Mouse (Mus musculus): ENCODE results near the gene Ubtd2. TPM values are rescaled to one million over a fixed set of nuclear protein-coding genes. Genes with fewer than 3 reads are reported as not detected.

Ubtd2 gene
- polyA plus RNA-seq, 1 experiment from 2014 or later: 91.4 TPM

DNA sequence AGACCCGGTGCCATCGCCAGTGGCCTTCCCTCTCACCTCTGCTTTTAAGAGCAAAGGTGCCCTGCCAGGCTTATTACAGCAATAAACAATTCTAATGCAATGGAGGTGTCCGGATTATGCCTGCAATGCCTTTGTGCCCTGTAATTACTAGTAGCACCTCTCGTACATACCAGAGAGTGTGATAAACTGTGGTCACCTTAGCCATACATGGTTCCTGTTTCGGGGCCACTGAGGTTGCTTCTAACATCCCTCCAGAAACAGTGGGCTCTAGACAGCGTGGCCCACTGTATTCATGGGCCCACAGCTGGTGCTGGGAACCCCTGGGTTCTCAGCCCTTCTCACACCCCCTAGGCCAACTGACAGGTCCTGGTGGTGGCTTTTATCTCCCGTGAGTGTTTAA, 27.6 kb upstream of the Ubtd2 start:
- H3K4me3 ChIP-seq (ENCODE audit: low read depth, low read length): no peak overlapping the region
- no peaks in the 10 kb centered on the region for H3K9me3 ChIP-seq (ENCODE audit: control insufficient read depth, low read length)
- WGBS: 58% methylated on average over 7 of the region's 7 CpGs
- peaks cover 8% of the 10 kb centered on the region for H3K36me3 ChIP-seq (ENCODE audit: control insufficient read depth, insufficient read depth, low read length)
- H3K4me2 ChIP-seq (ENCODE audit: low read depth, severe bottlenecking): no peak overlapping the region
- no peaks in the 10 kb centered on the region for H3K27me3 ChIP-seq (ENCODE audit: control insufficient read depth, insufficient read depth, low read length)
- no peak for ATAC-seq (ENCODE audit: insufficient number of reproducible peaks, low FRiP score, low TSS enrichment, low read depth)
- no peaks in the 10 kb centered on the region for H3K4me1 ChIP-seq (ENCODE audit: control insufficient read depth, insufficient read depth, low read length)
- H3K9ac ChIP-seq (ENCODE audit: low read length): no peak overlapping the region
- H3K27ac ChIP-seq (replicated peaks; ENCODE audit: low read depth, low read length): no peak overlapping the region
- no peak for DNase-seq (ENCODE audit: low spot score)

DNA sequence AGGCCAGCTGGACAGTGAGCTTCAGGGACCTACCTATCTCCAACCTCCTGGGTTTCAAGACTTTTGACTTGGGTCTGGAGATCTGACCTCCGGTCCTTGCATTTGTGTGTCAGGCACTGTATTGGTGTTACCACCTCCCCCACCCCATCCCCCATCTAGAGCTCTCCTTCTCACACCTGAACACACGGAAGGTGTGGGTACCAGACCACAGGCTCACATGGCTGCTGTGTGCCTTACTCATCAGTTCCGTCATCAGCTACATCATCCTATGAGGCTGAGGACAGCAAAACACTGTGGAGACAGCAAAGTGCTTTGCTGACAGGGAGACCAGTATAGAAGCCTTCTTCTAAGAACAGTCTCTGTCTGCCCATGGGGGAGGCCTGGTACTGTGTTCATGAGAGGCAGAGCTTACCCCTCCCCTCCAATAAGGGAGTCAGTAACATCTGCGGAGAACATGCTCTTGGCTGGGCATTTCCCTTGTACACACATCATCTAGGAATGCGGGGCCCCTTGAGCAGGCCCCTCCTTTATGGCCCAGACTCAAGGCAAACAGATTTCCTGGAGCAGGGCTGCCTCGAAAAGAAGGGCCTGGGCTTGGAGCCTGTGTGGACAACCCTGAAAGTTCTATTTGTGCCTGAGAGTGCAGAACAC, 19.6 kb upstream of the Ubtd2 start:
- no peaks in the 10 kb centered on the region for H3K9me3 ChIP-seq (ENCODE audit: control insufficient read depth, low read length)
- H3K4me1 ChIP-seq (ENCODE audit: control insufficient read depth, insufficient read depth, low read length): 0 out of 2 replicates have a peak, but pooled peaks cover 3% of the 10 kb centered on the region
- H3K9ac ChIP-seq (ENCODE audit: low read length): no peak overlapping the region
- ATAC-seq (ENCODE audit: insufficient number of reproducible peaks, low FRiP score, low TSS enrichment, low read depth) (0 out of 2 replicates have a peak, but pooled peaks have one; percentile 57), DNase-seq (ENCODE audit: low spot score) (peak; percentile 56)
- no peaks in the 10 kb centered on the region for H3K36me3 ChIP-seq (ENCODE audit: control insufficient read depth, insufficient read depth, low read length)
- no peak overlapping the region; the same call in 1 of the 2 replicates for H3K27ac ChIP-seq (replicated peaks; ENCODE audit: low read depth, low read length)
- H3K4me2 ChIP-seq (ENCODE audit: low read depth, severe bottlenecking): no peak overlapping the region
- H3K4me3 ChIP-seq (ENCODE audit: low read depth, low read length): no peak overlapping the region
- WGBS: 54% methylated on average over 6 of the region's 6 CpGs
- no peaks in the 10 kb centered on the region for H3K27me3 ChIP-seq (ENCODE audit: control insufficient read depth, insufficient read depth, low read length)

DNA sequence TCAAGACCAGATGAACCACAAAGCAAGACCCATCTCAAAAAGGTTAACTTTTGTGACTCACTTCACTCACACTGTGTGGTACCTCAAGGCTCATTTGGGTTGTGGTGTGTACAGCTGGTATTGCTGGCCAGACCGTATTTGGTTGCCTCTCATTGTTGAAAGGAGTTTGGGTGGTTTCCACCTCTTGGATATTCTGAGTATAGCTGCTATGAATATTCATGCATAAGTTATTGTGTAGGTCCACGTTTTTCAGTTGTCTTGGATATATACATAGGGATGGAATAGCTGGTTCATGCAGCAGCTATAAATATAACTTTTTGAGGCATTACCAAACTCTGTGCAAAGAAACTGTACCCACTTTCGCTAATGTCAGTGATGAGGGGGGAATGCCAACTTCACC, 12.6 kb upstream of the Ubtd2 start:
- WGBS: 81% methylated on average over 3 of the region's 3 CpGs
- Histone ChIP-seq H3K27ac (replicated peaks; ENCODE audit: low read depth, low read length) (no peak overlapping the region), H3K9ac (ENCODE audit: low read length) (no peak overlapping the region), H3K36me3 (ENCODE audit: control insufficient read depth, insufficient read depth, low read length) (no peaks in the 10 kb centered on the region), H3K4me1 (ENCODE audit: control insufficient read depth, insufficient read depth, low read length) (no peaks in the 10 kb centered on the region), H3K4me2 (ENCODE audit: low read depth, severe bottlenecking) (no peak overlapping the region), H3K4me3 (ENCODE audit: low read depth, low read length) (no peak overlapping the region), H3K27me3 (ENCODE audit: control insufficient read depth, insufficient read depth, low read length) (no peaks in the 10 kb centered on the region), H3K9me3 (ENCODE audit: control insufficient read depth, low read length) (no peaks in the 10 kb centered on the region)
- ATAC-seq (ENCODE audit: insufficient number of reproducible peaks, low FRiP score, low TSS enrichment, low read depth): no peak
- DNase-seq (ENCODE audit: low spot score): no peak

DNA sequence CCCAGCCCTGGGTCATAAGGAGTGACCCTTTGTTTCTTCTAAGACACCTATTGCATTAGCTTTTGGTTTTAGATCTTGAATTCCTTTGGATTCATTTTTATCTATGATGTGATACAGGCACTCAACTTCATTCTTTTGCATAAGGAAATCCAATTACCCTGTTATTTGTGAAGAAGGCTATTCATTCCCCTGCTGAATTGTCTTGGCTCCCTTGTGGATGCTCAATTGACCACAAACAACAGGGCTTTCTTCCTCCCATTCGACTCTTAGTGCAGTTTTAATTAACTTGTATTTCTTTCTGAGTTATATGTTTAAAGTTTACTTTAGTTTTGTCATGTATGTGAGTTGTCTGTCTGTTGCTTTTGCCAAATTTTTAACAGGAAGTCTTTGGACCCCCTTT, 10.9 kb upstream of the Ubtd2 start:
- Histone ChIP-seq H3K36me3 (ENCODE audit: control insufficient read depth, insufficient read depth, low read length) (no peaks in the 10 kb centered on the region), H3K9ac (ENCODE audit: low read length) (no peak overlapping the region), H3K4me1 (ENCODE audit: control insufficient read depth, insufficient read depth, low read length) (no peaks in the 10 kb centered on the region), H3K27ac (replicated peaks; ENCODE audit: low read depth, low read length) (no peak overlapping the region), H3K4me2 (ENCODE audit: low read depth, severe bottlenecking) (no peak overlapping the region), H3K4me3 (ENCODE audit: low read depth, low read length) (no peak overlapping the region), H3K27me3 (ENCODE audit: control insufficient read depth, insufficient read depth, low read length) (no peaks in the 10 kb centered on the region), H3K9me3 (ENCODE audit: control insufficient read depth, low read length) (no peaks in the 10 kb centered on the region)
- WGBS: 78% methylated on average over 1 of the region's 1 CpGs
- ATAC-seq (ENCODE audit: insufficient number of reproducible peaks, low FRiP score, low TSS enrichment, low read depth) (no peak), DNase-seq (ENCODE audit: low spot score) (no peak)

DNA sequence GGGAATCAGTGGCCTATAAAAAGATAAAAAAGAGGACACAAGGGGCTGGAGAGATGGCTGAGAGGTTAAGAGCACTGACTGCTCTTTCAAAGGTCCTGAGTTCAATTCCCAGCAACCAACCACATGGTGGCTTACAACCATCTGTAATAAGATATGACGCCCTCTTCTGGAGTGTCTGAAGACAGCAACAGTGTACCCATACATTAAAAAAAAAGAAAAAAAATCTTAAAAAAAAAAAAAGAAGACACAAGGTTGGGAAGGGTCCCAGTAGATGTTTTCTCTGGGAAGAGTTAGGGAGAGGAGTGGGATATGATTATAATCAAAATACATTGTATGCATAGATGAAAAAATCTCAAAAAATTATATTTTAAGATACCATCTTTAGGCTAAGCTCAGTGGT, 10.0 kb upstream of the Ubtd2 start:
- Histone ChIP-seq H3K9me3 (ENCODE audit: control insufficient read depth, low read length) (no peaks in the 10 kb centered on the region), H3K9ac (ENCODE audit: low read length) (no peak overlapping the region), H3K27ac (replicated peaks; ENCODE audit: low read depth, low read length) (no peak overlapping the region), H3K36me3 (ENCODE audit: control insufficient read depth, insufficient read depth, low read length) (no peaks in the 10 kb centered on the region), H3K4me2 (ENCODE audit: low read depth, severe bottlenecking) (no peak overlapping the region), H3K4me1 (ENCODE audit: control insufficient read depth, insufficient read depth, low read length) (no peaks in the 10 kb centered on the region), H3K27me3 (ENCODE audit: control insufficient read depth, insufficient read depth, low read length) (no peaks in the 10 kb centered on the region), H3K4me3 (ENCODE audit: low read depth, low read length) (no peak overlapping the region)
- no peak for ATAC-seq (ENCODE audit: insufficient number of reproducible peaks, low FRiP score, low TSS enrichment, low read depth)
- DNase-seq (ENCODE audit: low spot score): no peak
- WGBS: 62% methylated on average over 1 of the region's 1 CpGs

DNA sequence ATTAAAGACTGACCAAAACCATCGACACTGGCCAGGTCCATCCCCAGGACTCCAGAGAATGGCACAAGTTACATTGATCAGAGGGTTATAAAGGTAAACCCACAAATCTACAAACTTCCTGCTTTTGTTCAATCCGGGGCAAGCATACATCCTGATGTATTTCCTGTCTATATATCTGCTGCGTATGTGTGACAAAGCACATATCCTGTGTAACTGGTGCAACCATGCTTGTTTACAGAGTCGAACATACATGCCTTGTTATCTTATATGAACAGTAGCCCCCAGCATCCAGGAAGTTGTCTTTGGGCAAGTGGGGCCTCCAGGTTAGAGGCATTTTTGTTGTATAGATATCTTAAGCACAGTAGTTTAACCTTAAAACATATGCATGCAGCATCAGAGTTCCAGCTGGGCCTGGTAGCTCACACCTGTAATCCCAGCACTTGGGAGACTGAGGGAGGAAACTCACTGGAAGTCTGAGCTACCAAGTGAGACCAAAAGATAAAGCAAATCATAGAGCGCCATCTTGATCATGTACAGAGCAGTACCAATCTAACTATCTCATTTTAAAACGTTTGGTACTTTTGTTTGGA, 9.4 kb upstream of the Ubtd2 start:
- Histone ChIP-seq H3K36me3 (ENCODE audit: control insufficient read depth, insufficient read depth, low read length) (no peaks in the 10 kb centered on the region), H3K9me3 (ENCODE audit: control insufficient read depth, low read length) (no peaks in the 10 kb centered on the region), H3K4me2 (ENCODE audit: low read depth, severe bottlenecking) (no peak overlapping the region), H3K27ac (replicated peaks; ENCODE audit: low read depth, low read length) (no peak overlapping the region), H3K4me3 (ENCODE audit: low read depth, low read length) (no peak overlapping the region), H3K9ac (ENCODE audit: low read length) (no peak overlapping the region), H3K4me1 (ENCODE audit: control insufficient read depth, insufficient read depth, low read length) (no peaks in the 10 kb centered on the region), H3K27me3 (ENCODE audit: control insufficient read depth, insufficient read depth, low read length) (no peaks in the 10 kb centered on the region)
- WGBS: 78% methylated on average over 6 of the region's 6 CpGs
- ATAC-seq (ENCODE audit: insufficient number of reproducible peaks, low FRiP score, low TSS enrichment, low read depth): no peak
- no peak for DNase-seq (ENCODE audit: low spot score)

DNA sequence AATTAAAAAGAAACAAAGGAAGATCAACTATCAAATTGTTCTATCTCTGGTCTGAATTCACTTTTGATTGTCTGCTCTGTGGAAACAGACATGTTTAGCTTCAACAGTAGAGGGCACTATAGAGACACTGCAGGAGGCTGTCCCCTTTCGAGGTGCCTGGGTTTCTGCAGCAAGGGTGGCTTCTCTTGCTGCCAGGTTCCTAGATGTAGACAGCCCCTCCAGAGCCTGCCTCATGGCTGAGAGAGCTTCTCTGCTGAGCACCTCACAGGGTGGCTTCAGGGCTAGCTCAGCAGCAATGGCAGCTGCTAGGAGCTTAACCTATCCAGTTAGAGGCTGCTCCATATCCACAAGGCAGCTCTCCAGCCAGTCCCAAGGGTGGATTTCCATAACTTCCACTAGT, 5.0 kb upstream of the Ubtd2 start:
- 0% methylated on average over 1 of the region's 1 CpGs for WGBS
- DNase-seq (ENCODE audit: low spot score) (peak; percentile 59), ATAC-seq (ENCODE audit: insufficient number of reproducible peaks, low FRiP score, low TSS enrichment, low read depth) (no peak)
- Histone ChIP-seq H3K9me3 (ENCODE audit: control insufficient read depth, low read length) (no peaks in the 10 kb centered on the region), H3K4me1 (ENCODE audit: control insufficient read depth, insufficient read depth, low read length) (no peaks in the 10 kb centered on the region), H3K4me3 (ENCODE audit: low read depth, low read length) (no peak overlapping the region), H3K27ac (replicated peaks; ENCODE audit: low read depth, low read length) (no peak overlapping the region), H3K4me2 (ENCODE audit: low read depth, severe bottlenecking) (no peak overlapping the region), H3K36me3 (ENCODE audit: control insufficient read depth, insufficient read depth, low read length) (no peaks in the 10 kb centered on the region), H3K27me3 (ENCODE audit: control insufficient read depth, insufficient read depth, low read length) (no peaks in the 10 kb centered on the region), H3K9ac (ENCODE audit: low read length) (no peak overlapping the region)

DNA sequence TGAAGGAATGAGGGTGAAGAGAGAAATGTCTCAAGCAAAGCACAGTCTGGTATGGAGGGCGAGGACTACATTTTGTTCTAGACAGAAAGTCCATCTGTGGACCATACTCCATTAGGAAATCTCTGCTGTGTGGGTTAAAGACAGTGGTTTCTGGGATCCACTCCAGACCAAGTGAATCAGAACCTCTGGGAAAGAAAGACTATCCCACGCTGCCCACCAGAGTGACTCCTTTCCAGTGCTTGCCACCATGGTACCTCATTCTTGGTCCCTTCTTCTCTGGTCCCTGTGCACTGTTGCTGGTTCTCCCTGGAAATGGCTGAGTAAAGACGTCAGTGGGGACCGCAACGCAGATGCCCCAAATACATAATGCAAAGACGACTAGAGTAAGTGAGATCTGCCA, 3.9 kb upstream of the Ubtd2 start:
- 89% methylated on average over 6 of the region's 6 CpGs for whole genome bisulfite sequencing
- no peaks in the 10 kb centered on the region for H3K36me3 ChIP-seq (ENCODE audit: control insufficient read depth, insufficient read depth, low read length)
- ATAC-seq (ENCODE audit: insufficient number of reproducible peaks, low FRiP score, low TSS enrichment, low read depth) (no peak), DNase-seq (ENCODE audit: low spot score) (no peak)
- H3K27me3 ChIP-seq (ENCODE audit: control insufficient read depth, insufficient read depth, low read length): no peaks in the 10 kb centered on the region
- H3K4me2 ChIP-seq (ENCODE audit: low read depth, severe bottlenecking): no peak overlapping the region
- H3K9ac ChIP-seq (ENCODE audit: low read length): no peak overlapping the region
- no peak overlapping the region for H3K27ac ChIP-seq (replicated peaks; ENCODE audit: low read depth, low read length)
- no peaks in the 10 kb centered on the region for H3K4me1 ChIP-seq (ENCODE audit: control insufficient read depth, insufficient read depth, low read length)
- no peaks in the 10 kb centered on the region for H3K9me3 ChIP-seq (ENCODE audit: control insufficient read depth, low read length)
- no peak overlapping the region for H3K4me3 ChIP-seq (ENCODE audit: low read depth, low read length)

DNA sequence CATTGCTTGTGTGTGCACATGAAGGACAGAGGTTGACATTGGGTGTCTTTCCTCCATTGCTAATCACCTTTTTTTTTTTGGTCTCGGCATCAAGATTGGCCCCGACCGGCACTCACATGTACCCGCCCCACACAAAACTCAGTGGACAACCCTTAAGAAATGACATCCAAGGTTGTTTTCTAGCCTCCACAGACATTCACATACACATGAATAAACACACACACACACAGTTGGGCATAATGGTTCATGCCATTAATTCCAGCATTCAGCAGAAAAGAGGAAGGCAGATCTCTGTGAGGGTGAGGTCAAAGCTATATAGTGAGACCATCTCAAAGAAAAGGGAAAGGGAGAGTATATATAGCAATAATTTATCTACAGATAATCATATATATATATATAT, 2.4 kb upstream of the Ubtd2 start:
- ATAC-seq (ENCODE audit: insufficient number of reproducible peaks, low FRiP score, low TSS enrichment, low read depth) (no peak), DNase-seq (ENCODE audit: low spot score) (no peak)
- Histone ChIP-seq H3K36me3 (ENCODE audit: control insufficient read depth, insufficient read depth, low read length) (no peaks in the 10 kb centered on the region), H3K27ac (replicated peaks; ENCODE audit: low read depth, low read length) (no peak overlapping the region), H3K9ac (ENCODE audit: low read length) (no peak overlapping the region), H3K4me3 (ENCODE audit: low read depth, low read length) (no peak overlapping the region), H3K9me3 (ENCODE audit: control insufficient read depth, low read length) (no peaks in the 10 kb centered on the region), H3K4me1 (ENCODE audit: control insufficient read depth, insufficient read depth, low read length) (0 out of 2 replicates have a peak, but pooled peaks cover 2% of the 10 kb centered on the region), H3K4me2 (ENCODE audit: low read depth, severe bottlenecking) (no peak overlapping the region), H3K27me3 (ENCODE audit: control insufficient read depth, insufficient read depth, low read length) (no peaks in the 10 kb centered on the region)
- WGBS: 90% methylated on average over 4 of the region's 4 CpGs
